Mouse (Mus musculus) myocyte (in vitro differentiated cells): ENCODE measurements around the gene Rrp15.

ENCODE experiments used
- CEBPB ChIP-seq: IDR thresholded peaks from 2 replicates; pipeline ENCODE4 v1.6.1; 2011; ENCODE audit warnings: mild to moderate bottlenecking, moderate library complexity; ENCODE audit not compliant: poor library complexity, insufficient read depth, severe bottlenecking
- E2F4 ChIP-seq: IDR thresholded peaks from one replicate; pipeline ENCODE4 v1.6.1; 2011; ENCODE audit warnings: mild to moderate bottlenecking, control low read depth, moderate library complexity; ENCODE audit not compliant: insufficient read depth
- MAX ChIP-seq: IDR thresholded peaks from one replicate; pipeline ENCODE4 v1.6.1; 2011; ENCODE audit warnings: low read depth, mild to moderate bottlenecking, control low read depth
- MYOD1 ChIP-seq, 3 experiments: IDR thresholded peaks; one replicate each; pipeline ENCODE4 v1.6.1; 2011; ENCODE audit warnings: control low read depth in 2 of 3, low read depth in 2 of 3, mild to moderate bottlenecking in 2 of 3, moderate library complexity in 1 of 3; ENCODE audit not compliant: insufficient read length in 2 of 3, control insufficient read depth in 1 of 3
- POLR2A ChIP-seq: IDR thresholded peaks from one replicate; pipeline ENCODE4 v1.6.1; 2011; ENCODE audit warnings: low read depth, mild to moderate bottlenecking, control low read depth, moderate library complexity; ENCODE audit not compliant: insufficient read length
- TCF12 ChIP-seq: IDR thresholded peaks from one replicate; pipeline ENCODE4 v1.6.1; 2011; ENCODE audit warnings: mild to moderate bottlenecking, control low read depth; ENCODE audit not compliant: poor library complexity, insufficient read depth, severe bottlenecking
- USF1 ChIP-seq: IDR thresholded peaks from one replicate; pipeline ENCODE4 v1.6.1; 2011; ENCODE audit warnings: low read depth, mild to moderate bottlenecking, control low read depth, moderate library complexity

DNA sequence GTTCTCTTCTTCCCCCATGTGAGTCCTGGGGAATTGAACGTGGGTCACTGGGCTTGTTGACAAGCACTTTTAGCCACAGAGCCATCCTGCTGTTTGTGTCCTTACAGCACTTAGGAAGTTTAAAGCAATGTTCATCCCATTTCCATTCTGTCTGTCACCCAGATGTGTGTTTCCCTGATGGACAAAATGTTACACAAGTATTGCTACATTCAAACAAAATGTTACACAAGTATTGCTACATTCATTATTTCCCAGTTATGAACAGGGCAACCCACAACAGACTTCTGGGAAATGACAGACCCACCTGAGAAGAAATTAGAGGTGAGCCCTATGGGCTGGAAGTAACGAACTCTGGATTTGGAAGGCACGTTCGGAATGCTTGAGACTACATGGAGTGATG lies 36.2 kb upstream of the Rrp15 start:
- TF ChIP-seq USF1 (no peak), TCF12 (no peak), POLR2A (no peak), E2F4 (no peak), MAX (no peak), CEBPB (no peak), MYOD1 (IDR thresholded peaks at IDR 0.05; ENCODE audit: control insufficient read depth in 1 of 3, insufficient read length in 2 of 3, low read depth in 2 of 3) (no peak)
